Mouse (Mus musculus) limb, embryonic 13.5 days (tissue): ENCODE measurements around the gene Herc2. TPM values are rescaled to one million over a fixed set of nuclear protein-coding genes. Genes with fewer than 3 reads are reported as not detected.
A peak's percentile ranks its signal among the peaks of the same experiment; 100 is the strongest.

ENCODE experiments used
- ATAC-seq: fragments of 200-750 bp; cut with Nextera tagmentation; 2 replicates; pipeline ENCODE4 v1.8.0; 2017; ENCODE audit warnings: low read depth, moderate number of reproducible peaks, moderate TSS enrichment; ENCODE audit not compliant: low FRiP score
- H3K27ac ChIP-seq: fragments of 300-500 bp; sonication (generic); 2 replicates; pipeline ENCODE4 v1.5.1; 2015; ENCODE audit warnings: inconsistent platforms, mild to moderate bottlenecking, moderate library complexity
- H3K27me3 ChIP-seq: fragments of 300-500 bp; sonication (generic); 2 replicates; pipeline ENCODE4 v1.6.1; 2015; ENCODE audit warnings: mild to moderate bottlenecking, inconsistent platforms
- H3K36me3 ChIP-seq: fragments of 300-500 bp; sonication (generic); 2 replicates; pipeline ENCODE4 v1.6.1; 2015; ENCODE audit warnings: inconsistent platforms, mild to moderate bottlenecking, moderate library complexity
- H3K4me1 ChIP-seq: fragments of 300-500 bp; sonication (generic); 2 replicates; pipeline ENCODE4 v1.6.1; 2015; ENCODE audit warnings: inconsistent platforms
- H3K4me2 ChIP-seq: fragments of 300-500 bp; sonication (generic); replicated peaks from 2 replicates; pipeline ENCODE4 v1.6.1; 2015; ENCODE audit warnings: inconsistent platforms, mild to moderate bottlenecking, moderate library complexity
- H3K4me3 ChIP-seq: fragments of 300-500 bp; sonication (generic); 2 replicates; pipeline ENCODE4 v1.5.1; 2015; ENCODE audit warnings: moderate library complexity, mild to moderate bottlenecking, inconsistent platforms
- H3K9ac ChIP-seq: fragments of 300-500 bp; sonication (generic); 2 replicates; pipeline ENCODE4 v1.6.1; 2015; ENCODE audit warnings: mild to moderate bottlenecking, inconsistent platforms
- H3K9me3 ChIP-seq: fragments of 300-500 bp; sonication (generic); 2 replicates; pipeline ENCODE4 v1.6.1; 2016; ENCODE audit warnings: inconsistent platforms
- WGBS: fragments of 180-500 bp; shearing (Covaris S2); methylation state at CpG from one replicate; pipeline ENCODE4 v1.1.7; 2015; 5-methylcytosine and 5-hydroxymethylcytosine counted together
- polyA plus RNA-seq: library from polyadenylated mRNA; unstranded; fragments of >200 nt; fragmentation: Nextera tagmentation; extraction: Ambion mirVana; gene quantifications from 2 replicates; pipeline ENCODE4 v1.2.1, GENCODE M21; 2015

Gene Herc2
- polyA plus RNA-seq, 1 experiment from 2014 or later: 28.8 TPM

DNA sequence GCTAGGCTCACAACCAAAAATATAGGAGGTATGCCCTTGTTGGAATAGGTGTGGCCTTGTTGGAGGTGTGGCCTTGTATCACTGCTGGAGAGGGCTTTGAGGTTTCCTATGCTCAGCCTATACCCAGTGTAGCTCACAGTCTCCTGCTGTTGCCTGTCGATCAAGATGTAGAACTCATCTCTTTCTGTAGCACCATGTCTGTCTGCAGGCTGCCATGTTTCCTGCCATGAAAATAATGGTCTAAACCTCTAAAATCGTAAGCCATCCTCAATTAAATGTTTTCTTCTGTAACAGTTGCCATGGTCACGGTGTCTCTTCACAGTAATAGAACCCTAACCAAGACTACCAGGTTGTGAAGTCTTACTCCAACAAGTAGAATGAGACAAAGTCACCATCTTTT lies 26.4 kb upstream of the Herc2 start:
- Histone ChIP-seq H3K27me3 (no peaks in the 10 kb centered on the region), H3K9ac (no peak overlapping the region), H3K4me2 (no peak overlapping the region), H3K36me3 (no peaks in the 10 kb centered on the region), H3K9me3 (no peaks in the 10 kb centered on the region), H3K27ac (no peak overlapping the region), H3K4me1 (peaks cover 4% of the 10 kb centered on the region), H3K4me3 (no peak overlapping the region)
- ATAC-seq: no peak
- WGBS: 92% methylated on average over 3 of the region's 3 CpGs

- WGBS: 11% methylated on average over 5 of the region's 5 CpGs
Observed at GRCm38 (mm10) chr7:56042353-56042752, 7.6 kb upstream of the Herc2 start.

DNA sequence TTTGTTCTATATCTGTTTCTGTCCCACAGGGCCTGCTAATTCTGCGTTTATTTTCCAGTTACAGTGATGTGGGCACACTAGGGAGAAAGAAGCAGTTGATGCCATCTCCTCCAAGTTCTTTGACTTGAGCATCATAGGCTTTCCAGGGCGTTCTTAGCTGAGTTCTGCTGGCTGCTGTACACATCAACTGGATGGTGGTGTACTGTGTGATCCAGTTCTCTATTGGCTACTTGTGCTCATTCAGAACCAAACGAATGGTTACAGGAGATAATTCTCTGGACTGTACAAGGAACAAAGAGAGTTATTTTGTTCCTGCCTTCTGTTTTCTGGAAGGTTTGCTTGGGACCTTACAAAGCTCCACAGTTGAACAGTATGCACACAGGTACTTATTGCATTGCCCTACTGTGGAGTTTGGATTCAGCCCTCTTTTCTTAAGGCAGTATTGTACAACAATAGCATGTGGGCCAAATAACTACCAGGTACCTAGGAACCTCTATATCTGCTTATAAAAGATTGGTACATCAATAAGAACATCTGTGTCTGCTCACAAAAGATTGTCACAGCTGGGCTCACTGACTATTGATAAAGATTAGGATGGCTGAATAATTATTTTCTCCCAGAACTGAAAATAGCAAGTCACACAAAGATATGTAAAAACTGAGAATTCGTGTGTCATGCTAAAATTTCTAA lies 6.3 kb upstream of the Herc2 start:
- no peak overlapping the region for H3K4me3 ChIP-seq
- H3K9me3 ChIP-seq: no peaks in the 10 kb centered on the region
- no peak for ATAC-seq
- H3K27ac ChIP-seq: no peak overlapping the region
- WGBS: 60% methylated on average over 4 of the region's 4 CpGs
- H3K36me3 ChIP-seq: no peaks in the 10 kb centered on the region
- H3K4me2 ChIP-seq: no peak overlapping the region
- no peaks in the 10 kb centered on the region for H3K4me1 ChIP-seq
- H3K27me3 ChIP-seq: no peaks in the 10 kb centered on the region
- no peak overlapping the region for H3K9ac ChIP-seq

More at GRCm38 (mm10) chr7:56042353-56042752, 7.6 kb upstream of the Herc2 start:
- Histone ChIP-seq H3K4me1 (no peaks in the 10 kb centered on the region), H3K36me3 (no peaks in the 10 kb centered on the region), H3K9ac (no peak overlapping the region), H3K27me3 (no peaks in the 10 kb centered on the region), H3K27ac (no peak overlapping the region), H3K9me3 (no peaks in the 10 kb centered on the region), H3K4me2 (no peak overlapping the region), H3K4me3 (no peak overlapping the region)
- no peak for ATAC-seq

GRCm38 (mm10) chr7:56044267-56044629 lies 5.7 kb upstream of the Herc2 start:
- WGBS: 83% methylated on average over 3 of the region's 3 CpGs
- Histone ChIP-seq H3K9ac (no peak overlapping the region), H3K4me3 (no peak overlapping the region), H3K27me3 (no peaks in the 10 kb centered on the region), H3K27ac (no peak overlapping the region), H3K4me2 (no peak overlapping the region), H3K9me3 (no peaks in the 10 kb centered on the region), H3K4me1 (0 out of 2 replicates have a peak, but pooled peaks cover 4% of the 10 kb centered on the region), H3K36me3 (no peaks in the 10 kb centered on the region)
- ATAC-seq: no peak

- ATAC-seq: no peak
- Histone ChIP-seq H3K9ac (no peak overlapping the region), H3K4me3 (no peak overlapping the region), H3K9me3 (no peaks in the 10 kb centered on the region), H3K4me1 (peaks cover 16% of the 10 kb centered on the region), H3K36me3 (no peaks in the 10 kb centered on the region), H3K4me2 (no peak overlapping the region), H3K27ac (no peak overlapping the region), H3K27me3 (no peaks in the 10 kb centered on the region)
- WGBS: 85% methylated on average over 1 of the region's 1 CpGs
Observed at GRCm38 (mm10) chr7:56047178-56047577, 2.8 kb upstream of the Herc2 start.

- peaks cover 3% of the 10 kb centered on the region; the same call in 1 of the 2 replicates for H3K36me3 ChIP-seq
- under 1% methylated on average over 18 of the region's 18 CpGs for WGBS
- peak overlapping the region; percentile 82 for H3K27ac ChIP-seq
- peaks cover 16% of the 10 kb centered on the region for H3K4me1 ChIP-seq
- peak overlapping the region; percentile 69 for H3K4me2 ChIP-seq
- peak; percentile 18 for ATAC-seq
- peak overlapping the region; percentile 76 for H3K4me3 ChIP-seq
- H3K9me3 ChIP-seq: no peaks in the 10 kb centered on the region
- no peaks in the 10 kb centered on the region for H3K27me3 ChIP-seq
- H3K9ac ChIP-seq: peak overlapping the region; percentile 87
Observed at GRCm38 (mm10) chr7:56050487-56050911, 503 bp downstream of the Herc2 start.

- Histone ChIP-seq H3K4me2 (no peak overlapping the region), H3K36me3 (peaks cover 12% of the 10 kb centered on the region), H3K27me3 (no peaks in the 10 kb centered on the region), H3K4me1 (peaks cover 16% of the 10 kb centered on the region), H3K4me3 (no peak overlapping the region), H3K9ac (no peak overlapping the region), H3K9me3 (no peaks in the 10 kb centered on the region), H3K27ac (no peak overlapping the region)
- no peak for ATAC-seq
Observed at GRCm38 (mm10) chr7:56052996-56053395, 3.0 kb downstream of the Herc2 start.

DNA sequence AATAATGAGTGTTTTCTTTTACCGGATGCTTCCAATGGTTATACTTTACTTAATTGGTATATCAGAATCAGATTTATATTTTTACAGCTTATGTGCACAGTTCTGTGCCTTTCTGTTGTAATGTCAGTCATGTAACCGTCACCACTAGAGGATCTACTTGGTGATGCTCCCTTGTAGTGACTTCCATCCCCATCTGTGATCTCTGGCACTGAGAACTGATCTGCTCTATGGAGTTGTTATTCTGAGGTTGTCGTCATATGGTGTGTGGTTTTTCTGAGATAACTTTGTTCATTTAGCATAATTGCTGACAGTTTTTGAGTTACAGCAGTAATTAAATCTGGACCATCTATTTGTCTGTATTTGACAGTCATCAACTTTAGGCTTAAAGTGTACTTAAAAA lies 5.3 kb downstream of the Herc2 start:
- peaks cover 16% of the 10 kb centered on the region for H3K36me3 ChIP-seq
- H3K4me2 ChIP-seq: no peak overlapping the region
- no peaks in the 10 kb centered on the region for H3K9me3 ChIP-seq
- no peaks in the 10 kb centered on the region for H3K27me3 ChIP-seq
- peaks cover 12% of the 10 kb centered on the region for H3K4me1 ChIP-seq
- H3K27ac ChIP-seq: no peak overlapping the region
- H3K4me3 ChIP-seq: no peak overlapping the region
- ATAC-seq: no peak
- WGBS: 89% methylated on average over 3 of the region's 3 CpGs
- H3K9ac ChIP-seq: no peak overlapping the region

DNA sequence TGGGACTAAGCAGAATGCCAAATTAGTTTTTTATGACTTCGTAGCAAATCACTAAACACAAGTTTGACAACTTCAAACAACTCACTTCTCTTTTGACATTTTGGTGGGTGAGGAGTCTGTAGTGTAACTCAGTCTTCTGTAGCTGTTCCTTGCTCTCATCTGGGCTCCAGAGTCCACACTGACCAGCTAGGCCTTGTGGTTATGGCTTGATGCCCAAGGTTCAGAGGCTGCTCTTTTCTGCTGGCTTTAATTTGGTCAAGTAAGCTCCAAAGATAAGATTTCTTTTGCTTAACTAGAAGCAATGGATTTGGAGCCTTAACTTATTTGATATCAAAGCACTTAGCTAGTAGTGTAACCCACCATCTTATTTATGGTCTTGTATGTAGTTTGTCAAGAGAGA lies 14.9 kb downstream of the Herc2 start:
- no peaks in the 10 kb centered on the region for H3K27me3 ChIP-seq
- H3K9me3 ChIP-seq: no peaks in the 10 kb centered on the region
- 83% methylated on average over 1 of the region's 1 CpGs for WGBS
- H3K4me1 ChIP-seq: no peaks in the 10 kb centered on the region
- H3K9ac ChIP-seq: no peak overlapping the region
- H3K36me3 ChIP-seq: peaks cover 12% of the 10 kb centered on the region
- H3K27ac ChIP-seq: no peak overlapping the region
- H3K4me3 ChIP-seq: no peak overlapping the region
- H3K4me2 ChIP-seq: no peak overlapping the region
- ATAC-seq: no peak

DNA sequence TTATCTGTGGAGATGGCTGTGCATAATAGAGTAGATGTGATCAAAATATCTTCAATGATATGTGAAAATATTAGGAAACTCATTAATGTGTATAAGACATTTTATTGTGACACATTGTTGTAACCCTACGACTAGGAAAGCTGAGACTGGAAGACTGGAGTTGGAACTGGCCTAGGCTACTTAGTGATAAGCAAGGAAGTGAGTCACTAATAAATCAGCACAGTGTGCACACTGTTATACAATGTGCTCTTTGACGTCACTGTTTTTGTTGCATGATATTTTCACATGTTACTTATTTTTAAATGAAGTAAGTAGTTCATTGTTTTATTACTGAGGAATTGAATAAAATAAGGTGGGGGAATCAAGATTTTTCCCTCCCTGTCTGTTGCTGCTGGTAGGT lies 16.1 kb downstream of the Herc2 start:
- no peaks in the 10 kb centered on the region for H3K9me3 ChIP-seq
- peaks cover 9% of the 10 kb centered on the region for H3K36me3 ChIP-seq
- no peak overlapping the region for H3K27ac ChIP-seq
- WGBS: 81% methylated on average over 2 of the region's 2 CpGs
- H3K4me2 ChIP-seq: no peak overlapping the region
- no peak overlapping the region for H3K9ac ChIP-seq
- no peak for ATAC-seq
- H3K27me3 ChIP-seq: no peaks in the 10 kb centered on the region
- no peaks in the 10 kb centered on the region for H3K4me1 ChIP-seq
- H3K4me3 ChIP-seq: no peak overlapping the region

- WGBS: 95% methylated on average over 1 of the region's 1 CpGs
- H3K4me2 ChIP-seq: no peak overlapping the region
- no peaks in the 10 kb centered on the region for H3K9me3 ChIP-seq
Observed at GRCm38 (mm10) chr7:56066634-56067033, 16.6 kb downstream of the Herc2 start.

GRCm38 (mm10) chr7:56071724-56072123 lies 21.7 kb downstream of the Herc2 start:
- no peaks in the 10 kb centered on the region for H3K9me3 ChIP-seq
- WGBS: 87% methylated on average over 4 of the region's 4 CpGs
- no peak for ATAC-seq

More at GRCm38 (mm10) chr7:56066634-56067033, 16.6 kb downstream of the Herc2 start:
- H3K27ac ChIP-seq: no peak overlapping the region
- ATAC-seq: no peak
- no peaks in the 10 kb centered on the region for H3K27me3 ChIP-seq
- no peak overlapping the region for H3K4me3 ChIP-seq
- H3K9ac ChIP-seq: no peak overlapping the region
- H3K4me1 ChIP-seq: no peaks in the 10 kb centered on the region
- H3K36me3 ChIP-seq: peaks cover 6% of the 10 kb centered on the region

GRCm38 (mm10) chr7:56083034-56083433 lies 33.0 kb downstream of the Herc2 start:
- ATAC-seq: no peak
- WGBS: 88% methylated on average over 2 of the region's 2 CpGs

More at GRCm38 (mm10) chr7:56071724-56072123, 21.7 kb downstream of the Herc2 start:
- H3K36me3 ChIP-seq: peaks cover 15% of the 10 kb centered on the region
- no peak overlapping the region for H3K9ac ChIP-seq
- H3K4me1 ChIP-seq: no peaks in the 10 kb centered on the region
- H3K4me3 ChIP-seq: no peak overlapping the region
- H3K4me2 ChIP-seq: no peak overlapping the region
- no peak overlapping the region for H3K27ac ChIP-seq
- no peaks in the 10 kb centered on the region for H3K27me3 ChIP-seq

More at GRCm38 (mm10) chr7:56083034-56083433, 33.0 kb downstream of the Herc2 start:
- Histone ChIP-seq H3K9me3 (no peaks in the 10 kb centered on the region), H3K4me1 (no peaks in the 10 kb centered on the region), H3K4me3 (no peak overlapping the region), H3K4me2 (no peak overlapping the region), H3K9ac (no peak overlapping the region), H3K27me3 (no peaks in the 10 kb centered on the region), H3K27ac (no peak overlapping the region), H3K36me3 (peaks cover 39% of the 10 kb centered on the region)
